Mouse (Mus musculus): ENCODE measurements around the gene Cntn3.

DNA sequence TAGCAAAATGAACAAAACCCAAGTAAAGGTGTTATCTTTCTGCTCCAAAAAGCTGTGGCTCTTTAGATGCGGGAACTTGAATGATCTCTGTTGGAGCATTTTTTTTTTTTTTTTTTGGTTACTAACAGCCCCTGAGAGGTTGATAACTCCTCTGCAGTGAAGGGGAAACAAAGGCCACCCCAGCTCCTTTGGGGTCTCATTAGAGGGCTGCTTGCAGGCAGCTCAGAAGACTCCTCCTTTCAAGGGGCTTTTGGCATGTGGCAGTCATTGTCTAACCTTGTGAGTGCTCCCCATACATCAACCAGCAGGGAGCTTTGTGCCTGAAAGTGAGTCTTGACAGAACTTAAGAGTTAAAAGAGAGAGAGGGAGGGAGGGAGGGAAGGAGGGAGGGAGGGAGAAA lies 60.8 kb downstream of the Cntn3 start:
- TF ChIP-seq GATA1 (IDR thresholded peaks at IDR 0.05; ENCODE audit: borderline replicate concordance, low read length) (no peak), FLI1 (IDR thresholded peaks at IDR 0.05; ENCODE audit: low read length) (no peak)

All from megakaryocyte, embryonic 14.5 days (primary cell).